Mouse (Mus musculus) stomach, postnatal 0 days (tissue): ENCODE results near the gene Olfr193.

Experiments used
- CTCF ChIP-seq: IDR thresholded peaks from 2 replicates; pipeline ENCODE4 v1.5.1; 2016; ENCODE audit warnings: antibody characterized with exemption, low read depth, mild to moderate bottlenecking, moderate library complexity
- EP300 ChIP-seq: optimal IDR thresholded peaks from 2 replicates; pipeline ENCODE3; 2016; ENCODE audit warnings: antibody characterized with exemption

GRCm38 (mm10) chr16:59146746-59147145 is 35.1 kb upstream of the Olfr193 start, which contains the start of gene Olfr195:
- TF ChIP-seq CTCF (no peak), EP300 (no peak)
